Mouse (Mus musculus) forebrain, embryonic 13.5 days (tissue): Measurements from ENCODE around the gene Vkorc1. TPM values are rescaled to one million over a fixed set of nuclear protein-coding genes. Genes with fewer than 3 reads are reported as not detected.

Source experiments
- ATAC-seq: fragments of 200-750 bp; cut with Nextera tagmentation; 2 replicates; pipeline ENCODE4 v1.8.0; 2017
- H3K27ac ChIP-seq: fragments of 300-500 bp; sonication (generic); 2 replicates; pipeline ENCODE4 v1.5.1; 2015; ENCODE audit warnings: inconsistent platforms, mild to moderate bottlenecking, moderate library complexity
- H3K27me3 ChIP-seq: fragments of 300-500 bp; sonication (generic); 2 replicates; pipeline ENCODE4 v1.6.1; 2015; ENCODE audit warnings: mild to moderate bottlenecking, inconsistent platforms
- H3K36me3 ChIP-seq: fragments of 300-500 bp; sonication (generic); 2 replicates; pipeline ENCODE4 v1.6.1; 2015; ENCODE audit warnings: mild to moderate bottlenecking, inconsistent platforms; ENCODE audit not compliant: poor library complexity, severe bottlenecking
- H3K4me1 ChIP-seq: fragments of 300-500 bp; sonication (generic); 2 replicates; pipeline ENCODE4 v1.6.1; 2015; ENCODE audit warnings: inconsistent platforms
- H3K4me2 ChIP-seq: fragments of 300-500 bp; sonication (generic); 2 replicates; pipeline ENCODE4 v1.6.1; 2015; ENCODE audit warnings: inconsistent platforms, mild to moderate bottlenecking, moderate library complexity
- H3K4me3 ChIP-seq: fragments of 300-500 bp; sonication (generic); 2 replicates; pipeline ENCODE4 v1.5.1; 2015; ENCODE audit warnings: mild to moderate bottlenecking, inconsistent platforms
- H3K9ac ChIP-seq: fragments of 300-500 bp; sonication (generic); 2 replicates; pipeline ENCODE4 v1.6.1; 2015; ENCODE audit warnings: mild to moderate bottlenecking, inconsistent platforms
- H3K9me3 ChIP-seq: fragments of 300-500 bp; sonication (generic); replicated peaks from 2 replicates; pipeline ENCODE4 v1.6.1; 2016; ENCODE audit warnings: inconsistent platforms
- WGBS: fragments of 180-500 bp; shearing (Covaris S2); methylation state at CpG from one replicate; pipeline ENCODE4 v1.1.7; 2015; 5-methylcytosine and 5-hydroxymethylcytosine counted together
- polyA plus RNA-seq: library from polyadenylated mRNA; unstranded; fragments of >200 nt; fragmentation: Nextera tagmentation; extraction: Ambion mirVana; gene quantifications from 2 replicates; pipeline ENCODE4 v1.2.1, GENCODE M21; 2015

Gene Vkorc1
- polyA plus RNA-seq, 1 experiment from 2014 or later = 59.5 TPM

DNA sequence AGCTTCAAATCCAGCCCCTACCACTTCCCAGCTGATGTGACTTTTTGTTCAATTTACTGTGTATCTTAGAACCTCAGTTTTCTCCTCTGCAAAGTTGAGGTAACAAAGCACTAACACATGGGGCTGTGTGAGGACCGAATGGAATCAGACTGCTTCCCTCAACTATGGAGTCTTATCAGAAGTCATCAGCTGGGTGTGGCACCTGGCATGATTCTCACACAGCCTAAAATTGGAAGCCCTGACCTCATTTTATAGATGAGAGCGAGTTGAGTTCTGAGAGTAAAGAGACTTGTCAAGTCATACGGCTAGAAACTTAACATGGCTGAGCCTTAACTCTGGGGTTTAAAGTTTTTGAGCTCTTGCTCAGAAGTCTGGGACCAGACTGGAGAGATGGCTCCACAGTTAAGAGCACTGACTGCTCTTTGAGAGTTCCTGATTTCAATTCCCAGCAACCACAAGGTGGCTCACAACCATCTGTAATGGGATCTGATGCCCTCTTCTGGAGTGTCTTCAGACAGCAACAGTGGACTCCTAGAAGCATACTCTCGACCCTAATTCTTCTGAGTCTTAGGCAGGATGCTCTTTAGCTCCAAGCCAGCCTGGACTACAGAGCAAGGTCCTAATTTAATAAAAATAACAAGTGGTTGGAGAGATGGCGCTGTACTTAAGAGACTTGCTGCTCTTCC, 25.1 kb downstream of the Vkorc1 start:
- peaks cover 56% of the 10 kb centered on the region for H3K36me3 ChIP-seq
- ATAC-seq = no peak
- no peaks in the 10 kb centered on the region for H3K9me3 ChIP-seq
- H3K9ac ChIP-seq = no peak overlapping the region
- H3K4me3 ChIP-seq = no peak overlapping the region
- 82% methylated on average over 5 of the region's 5 CpGs for WGBS
- H3K4me1 ChIP-seq = peaks cover 19% of the 10 kb centered on the region
- H3K27me3 ChIP-seq = no peaks in the 10 kb centered on the region
- no peak overlapping the region for H3K27ac ChIP-seq
- H3K4me2 ChIP-seq = no peak overlapping the region

DNA sequence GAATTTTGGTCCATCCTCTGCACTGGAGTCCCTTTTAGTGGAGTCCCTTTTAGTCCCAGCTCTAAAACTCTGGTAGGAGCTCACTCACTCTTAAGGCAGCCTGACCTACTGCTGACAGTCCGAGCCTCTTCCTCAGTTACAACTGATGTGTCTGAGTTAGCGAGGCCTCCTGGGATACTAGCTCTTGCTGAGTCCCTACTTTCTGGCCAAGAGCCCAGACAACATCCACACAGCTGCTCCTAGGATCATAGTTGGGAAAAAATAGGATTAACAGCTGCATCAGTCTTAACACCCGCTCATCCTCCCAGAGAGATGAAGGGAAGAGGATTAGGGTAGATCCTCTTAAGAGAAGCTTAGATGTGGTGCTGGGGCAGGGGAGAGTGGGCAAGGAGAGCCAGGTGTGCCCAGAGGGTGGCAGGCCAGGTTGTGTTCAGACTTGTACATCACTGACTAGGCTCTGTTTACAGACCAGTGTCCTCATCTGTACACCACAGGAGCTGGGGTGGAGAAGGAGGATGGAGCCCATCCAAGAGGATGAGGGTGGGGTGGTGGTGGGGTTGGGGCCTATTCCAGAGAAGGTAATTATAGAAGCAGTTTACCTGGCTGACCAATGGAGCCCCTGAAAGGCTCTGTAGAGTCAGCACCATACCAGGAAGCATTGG, 26.1 kb downstream of the Vkorc1 start:
- no peaks in the 10 kb centered on the region for H3K9me3 ChIP-seq
- 0 out of 2 replicates have a peak overlapping the region, but pooled peaks have one; percentile 44 for H3K27ac ChIP-seq
- H3K4me1 ChIP-seq = peaks cover 15% of the 10 kb centered on the region
- no peak overlapping the region for H3K4me3 ChIP-seq
- no peak for ATAC-seq
- H3K27me3 ChIP-seq = no peaks in the 10 kb centered on the region
- H3K9ac ChIP-seq = no peak overlapping the region
- no peak overlapping the region for H3K4me2 ChIP-seq
- peaks cover 66% of the 10 kb centered on the region for H3K36me3 ChIP-seq
- 69% methylated on average over 3 of the region's 3 CpGs for WGBS

DNA sequence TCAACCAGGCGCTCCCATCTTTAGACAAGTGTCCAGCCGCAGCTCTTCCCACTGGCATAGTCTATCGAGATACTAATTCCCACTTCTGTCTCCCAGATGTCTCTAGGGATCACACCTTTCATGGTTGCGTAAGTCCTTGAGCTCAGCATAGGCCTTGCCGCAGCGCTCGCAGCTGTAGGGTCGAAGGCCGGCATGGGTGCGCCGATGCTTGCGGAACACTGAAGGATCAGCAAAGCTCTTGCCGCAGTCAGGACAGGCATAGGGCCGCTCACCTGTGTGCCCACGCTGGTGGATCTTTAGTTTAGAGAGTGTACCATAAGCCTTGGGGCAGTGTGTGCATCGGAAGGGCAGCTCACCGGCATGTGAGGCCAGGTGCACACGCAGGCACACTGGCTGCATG, 27.8 kb downstream of the Vkorc1 start:
- no peak overlapping the region for H3K9ac ChIP-seq
- no peaks in the 10 kb centered on the region for H3K4me1 ChIP-seq
- H3K9me3 ChIP-seq = no peaks in the 10 kb centered on the region
- no peak overlapping the region for H3K4me2 ChIP-seq
- no peak for ATAC-seq
- WGBS = 94% methylated on average over 18 of the region's 18 CpGs
- H3K27ac ChIP-seq = no peak overlapping the region
- no peak overlapping the region for H3K4me3 ChIP-seq
- H3K27me3 ChIP-seq = no peaks in the 10 kb centered on the region
- peaks cover 64% of the 10 kb centered on the region for H3K36me3 ChIP-seq

DNA sequence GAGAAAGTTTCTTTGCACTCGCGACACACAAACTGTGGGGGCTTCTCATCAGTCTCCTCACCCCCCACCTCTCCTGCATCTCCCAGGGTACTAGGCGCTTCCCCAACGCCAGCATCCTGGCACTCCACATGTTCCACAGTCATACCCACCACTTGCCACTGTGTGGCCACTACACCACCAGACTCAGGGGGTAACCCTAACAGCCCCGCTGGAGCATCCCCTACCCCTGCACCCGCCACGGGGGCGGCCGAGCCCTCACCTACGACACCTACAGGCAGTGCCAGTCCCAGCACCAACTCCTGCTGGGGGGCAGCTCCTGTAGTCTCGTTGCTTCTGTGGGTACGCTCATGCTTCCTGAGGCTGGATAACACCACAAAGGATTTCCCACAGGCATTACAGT, 29.0 kb downstream of the Vkorc1 start:
- no peaks in the 10 kb centered on the region for H3K27me3 ChIP-seq
- H3K9me3 ChIP-seq = no peaks in the 10 kb centered on the region
- H3K36me3 ChIP-seq = peaks cover 60% of the 10 kb centered on the region
- H3K4me2 ChIP-seq = no peak overlapping the region
- H3K4me1 ChIP-seq = no peaks in the 10 kb centered on the region
- no peak overlapping the region for H3K27ac ChIP-seq
- no peak overlapping the region for H3K4me3 ChIP-seq
- WGBS = 95% methylated on average over 12 of the region's 12 CpGs
- ATAC-seq = 0 out of 2 replicates have a peak, but pooled peaks have one; percentile 30
- no peak overlapping the region for H3K9ac ChIP-seq

DNA sequence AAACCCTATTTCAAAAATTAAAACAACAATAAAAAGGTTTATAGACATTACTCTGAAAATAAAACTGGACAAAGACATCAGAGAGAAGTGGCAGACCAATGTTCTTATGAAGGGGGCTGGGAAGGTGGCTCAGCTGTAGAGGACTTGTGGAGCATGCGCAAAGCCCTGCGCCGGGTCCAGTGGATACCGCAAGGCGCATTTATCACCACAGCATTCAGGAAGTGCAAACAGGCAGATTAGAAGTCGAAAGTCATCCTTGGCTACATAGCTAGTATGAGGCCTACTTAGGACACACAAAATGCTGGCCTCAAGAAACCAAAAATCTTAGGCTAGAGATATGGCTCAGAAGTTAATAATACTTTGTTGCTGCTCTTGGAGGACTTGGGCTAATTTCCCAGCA, 37.2 kb downstream of the Vkorc1 start:
- no peak for ATAC-seq
- no peaks in the 10 kb centered on the region for H3K9me3 ChIP-seq
- no peak overlapping the region for H3K4me3 ChIP-seq
- 94% methylated on average over 6 of the region's 6 CpGs for WGBS
- H3K4me2 ChIP-seq = no peak overlapping the region
- 0 out of 2 replicates have a peak, but pooled peaks cover 4% of the 10 kb centered on the region for H3K36me3 ChIP-seq
- no peak overlapping the region for H3K27ac ChIP-seq
- H3K4me1 ChIP-seq = no peaks in the 10 kb centered on the region
- no peaks in the 10 kb centered on the region for H3K27me3 ChIP-seq
- H3K9ac ChIP-seq = no peak overlapping the region

- Histone ChIP-seq H3K4me2 (no peak overlapping the region), H3K4me1 (no peaks in the 10 kb centered on the region), H3K9ac (no peak overlapping the region), H3K36me3 (peaks cover 3% of the 10 kb centered on the region; the same call in 1 of the 2 replicates), H3K9me3 (no peaks in the 10 kb centered on the region), H3K27ac (no peak overlapping the region), H3K4me3 (no peak overlapping the region), H3K27me3 (no peaks in the 10 kb centered on the region)
- WGBS = 77% methylated on average over 5 of the region's 5 CpGs
- ATAC-seq = no peak
These were observed 44.5 kb downstream of the Vkorc1 start for GRCm38 (mm10) chr7:127850906-127851305.

DNA sequence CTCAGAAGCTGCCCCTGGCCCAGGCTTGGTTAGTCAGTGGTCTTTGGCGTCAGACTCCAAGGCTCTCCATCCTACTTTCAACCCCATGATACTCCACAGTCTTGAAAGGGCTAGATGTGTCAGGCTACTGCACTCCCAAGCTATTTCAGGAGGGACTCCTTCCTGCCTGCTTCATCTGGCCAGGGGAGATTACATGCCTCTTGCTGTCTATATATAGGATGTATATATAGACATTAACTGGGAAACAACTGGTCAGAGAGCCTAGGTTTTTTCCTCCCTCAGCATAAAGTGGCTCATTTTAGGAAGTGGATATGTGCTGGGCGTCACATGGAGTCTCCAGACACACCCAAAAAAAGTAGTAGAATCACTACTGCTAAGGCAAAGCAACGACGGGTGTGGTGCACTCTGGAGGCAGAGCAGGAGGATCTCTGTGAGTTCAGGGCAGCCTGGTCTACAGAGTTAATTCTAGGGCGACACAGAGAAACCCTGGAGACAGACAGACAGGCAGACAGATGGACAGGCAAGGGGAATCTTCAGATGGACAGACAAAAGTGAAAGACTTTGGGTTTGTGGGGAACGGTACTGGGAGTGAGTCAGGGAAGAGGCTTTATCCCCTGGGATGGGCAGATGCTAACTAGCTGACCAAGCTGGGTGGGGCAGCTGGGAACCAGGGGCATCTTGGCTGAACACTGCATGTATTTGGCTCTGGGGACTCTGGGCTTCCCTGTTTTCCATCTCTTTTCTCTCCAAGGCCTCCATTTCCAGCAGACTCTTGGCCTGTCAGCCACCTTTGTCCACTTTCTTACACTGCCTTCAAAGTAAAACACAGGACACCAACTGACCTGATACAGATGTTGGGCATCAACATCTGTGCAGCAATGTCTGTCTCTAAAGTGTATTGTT, 45.2 kb downstream of the Vkorc1 start:
- 80% methylated on average over 6 of the region's 6 CpGs for WGBS
- no peaks in the 10 kb centered on the region for H3K4me1 ChIP-seq
- no peak overlapping the region for H3K9ac ChIP-seq
- no peak for ATAC-seq
- H3K27me3 ChIP-seq = no peaks in the 10 kb centered on the region
- no peaks in the 10 kb centered on the region for H3K9me3 ChIP-seq
- H3K36me3 ChIP-seq = peaks cover 3% of the 10 kb centered on the region; the same call in 1 of the 2 replicates
- no peak overlapping the region for H3K4me3 ChIP-seq
- no peak overlapping the region for H3K4me2 ChIP-seq
- no peak overlapping the region for H3K27ac ChIP-seq

Other genes starting within 250 kb of the Vkorc1 start
- gene Bcl7c, start 186.7 kb downstream of the Vkorc1 start, polyA plus RNA-seq = 36.6 and 40.8 TPM in 2 replicates
- gene Ctf1, start 182.9 kb downstream of the Vkorc1 start, polyA plus RNA-seq = 3.8 and 4.4 TPM in 2 replicates
- 0.19 and 0.36 TPM in 2 replicates for gene Ctf2, start 163.5 kb downstream of the Vkorc1 start, polyA plus RNA-seq
- 7.7 and 9.6 TPM in 2 replicates for gene Fbxl19, start 151.1 kb downstream of the Vkorc1 start, polyA plus RNA-seq
- 4.8 and 5.4 TPM in 2 replicates for gene Orai3, start 125.8 kb downstream of the Vkorc1 start, polyA plus RNA-seq
- 20.0 and 21.5 TPM in 2 replicates for gene Setd1a, start 118.9 kb downstream of the Vkorc1 start, polyA plus RNA-seq
- not detected in 2 replicates for gene Gm49388, start 110.0 kb downstream of the Vkorc1 start, polyA plus RNA-seq
- gene Hsd3b7, start 95.0 kb downstream of the Vkorc1 start, polyA plus RNA-seq = 5.0 and 7.5 TPM in 2 replicates
- 20.5 and 25.6 TPM in 2 replicates for gene Stx4a, start 71.3 kb downstream of the Vkorc1 start, polyA plus RNA-seq
- gene Stx1b, start 71.1 kb downstream of the Vkorc1 start, polyA plus RNA-seq = 18.9 and 21.9 TPM in 2 replicates
- gene Zfp646, start 19.4 kb downstream of the Vkorc1 start, polyA plus RNA-seq = 12.9 and 15.5 TPM in 2 replicates
- gene Zfp668, start 18.8 kb downstream of the Vkorc1 start, polyA plus RNA-seq = 39.1 and 44.8 TPM in 2 replicates
- gene Prss53, start 4.6 kb downstream of the Vkorc1 start, polyA plus RNA-seq = 0.66 and 0.77 TPM in 2 replicates
- gene Gm21974, start 163 bp downstream of the Vkorc1 start, polyA plus RNA-seq = not detected in 2 replicates
- 80.2 and 91.6 TPM in 2 replicates for gene Bckdk, start 8.5 kb upstream of the Vkorc1 start, polyA plus RNA-seq
- gene Kat8, start 16.9 kb upstream of the Vkorc1 start, polyA plus RNA-seq = 49.8 and 51.1 TPM in 2 replicates
- 0.09 and 0.29 TPM in 2 replicates for gene Prss8, start 34.5 kb upstream of the Vkorc1 start, polyA plus RNA-seq
- 7.9 and 10.1 TPM in 2 replicates for gene Prss36, start 51.1 kb upstream of the Vkorc1 start, polyA plus RNA-seq
- 452 and 476 TPM in 2 replicates for gene Fus, start 71.8 kb upstream of the Vkorc1 start, polyA plus RNA-seq
- 3.2 and 3.9 TPM in 2 replicates for gene Pycard, start 98.2 kb upstream of the Vkorc1 start, polyA plus RNA-seq
- not detected in 2 replicates for gene Trim72, start 108.3 kb upstream of the Vkorc1 start, polyA plus RNA-seq
- 0.36 and 0.40 TPM in 2 replicates for gene Itgam, start 167.0 kb upstream of the Vkorc1 start, polyA plus RNA-seq
- gene Gm49368, start 167.1 kb upstream of the Vkorc1 start, polyA plus RNA-seq = not detected in 2 replicates
- gene Itgax, start 233.9 kb upstream of the Vkorc1 start, polyA plus RNA-seq = 0.04 TPM in 1 of 2 replicates, not detected in the other